Mouse (Mus musculus): ENCODE data around the gene Krt1.

DNA sequence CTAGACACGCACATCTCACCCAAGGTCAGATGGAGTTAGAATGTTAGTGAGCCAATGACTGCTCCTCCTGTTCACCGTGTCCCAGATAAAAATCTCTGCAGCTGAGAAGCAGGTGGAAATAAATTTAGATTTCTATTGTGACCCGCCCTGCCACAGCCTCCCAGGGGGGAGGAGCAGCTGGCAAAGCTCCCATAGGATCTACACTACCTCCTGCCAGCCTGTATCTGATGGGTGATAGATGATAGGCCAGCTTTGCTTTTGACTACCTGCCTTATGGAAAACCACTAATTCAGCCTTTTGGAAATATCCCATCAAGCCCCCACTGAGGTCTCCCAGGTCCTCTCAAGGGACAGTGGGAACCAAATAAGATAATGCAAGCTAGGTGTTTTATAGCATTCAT, 5.1 kb upstream of the Krt1 start:
- no peak for TF ChIP-seq POLR2A (IDR thresholded peaks at IDR 0.05; ENCODE audit: borderline replicate concordance, control insufficient read depth, low read depth, low read length)
- TF ChIP-seq CTCF (IDR thresholded peaks at IDR 0.05; ENCODE audit: control insufficient read depth, insufficient read depth, low read length) = no peak
